Mouse (Mus musculus) adrenal gland, postnatal 4 days (tissue): Measurements from ENCODE around the gene Supv3l1. TPM values are rescaled to one million over a fixed set of nuclear protein-coding genes. Genes with fewer than 3 reads are reported as not detected.
"Not testable (repeated sequence)": the region's sequence is repeated elsewhere in the genome, so short reads cannot be mapped to it uniquely, and the experiment has no call there.

Source experiments
- DNase-seq, 2 experiments: peaks; one replicate each; pipeline ENCODE4 v3.0.0; 2021 to 2022; ENCODE audit warnings: low spot score in 2 of 2, mixed read lengths in 2 of 2
- long read RNA-seq, 2 experiments: library from polyadenylated mRNA; stranded (forward); transcript quantifications; one replicate each; pipeline ENCODE4 v2.0.0; 2021
- total RNA-seq, 2 experiments: library from RNA; stranded (reverse); gene quantifications; 2 replicates each; pipeline ENCODE4 v1.2.3; 2021

Supv3l1 gene
- total RNA-seq, result 10 to 100 TPM; 31.5 to 36.5 TPM
- long read RNA-seq, experiment 1, transcript Supv3l1-201 (15 exons, 2,604 nt), result major isoform, 22 of 30 reads
- long read RNA-seq, experiment 1, partial matches to known transcripts, result 0 of 30 reads
- long read RNA-seq, experiment 1, other reads (novel, unspliced or antisense), result 8 of 30 reads
- long read RNA-seq, experiment 2, transcript Supv3l1-201 (15 exons, 2,604 nt), result major isoform, 27 of 44 reads
- long read RNA-seq, experiment 2, partial matches to known transcripts, result 1 of 44 reads
- long read RNA-seq, experiment 2, other reads (novel, unspliced or antisense), result 15 of 44 reads

GRCm38 (mm10) chr10:62449364-62450279 lies at the start of gene Supv3l1, which contains the start of gene 4930507D05Rik:
TSS of gene Supv3l1 (minus strand) at chr10:62449738.
TSS of gene 4930507D05Rik (plus strand) at chr10:62449489.
- peak; percentile 79 to 80 for DNase-seq

GRCm38 (mm10) chr10:62491681-62492080 lies 42.1 kb upstream of the Supv3l1 start:
- not testable (repeated sequence) for DNase-seq

GRCm38 (mm10) chr10:62488266-62488665 lies 38.7 kb upstream of the Supv3l1 start:
- no peak for DNase-seq

- peak; percentile 93 to 97 for DNase-seq
Measured at GRCm38 (mm10) chr10:62486618-62487415, 37.3 kb upstream of the Supv3l1 start, which contains the start of gene Vps26a. TSS of gene Vps26a (minus strand) at chr10:62486805.

- no peak for DNase-seq
Measured at GRCm38 (mm10) chr10:62485878-62486582, 36.5 kb upstream of the Supv3l1 start.

- no peak for DNase-seq
Measured at GRCm38 (mm10) chr10:62481108-62481852, 31.7 kb upstream of the Supv3l1 start.

GRCm38 (mm10) chr10:62476980-62477379 lies 27.4 kb upstream of the Supv3l1 start:
- no peak for DNase-seq

- no peak for DNase-seq
Measured at GRCm38 (mm10) chr10:62474944-62475343, 25.4 kb upstream of the Supv3l1 start.

- no peak for DNase-seq
Measured at GRCm38 (mm10) chr10:62471105-62471504, 21.6 kb upstream of the Supv3l1 start.

GRCm38 (mm10) chr10:62469736-62470135 lies 20.2 kb upstream of the Supv3l1 start:
- no peak for DNase-seq

GRCm38 (mm10) chr10:62461321-62461720 lies 11.8 kb upstream of the Supv3l1 start:
- no peak for DNase-seq

- DNase-seq, result not testable (repeated sequence)
Measured at GRCm38 (mm10) chr10:62452001-62452400, 2.5 kb upstream of the Supv3l1 start.

- no peak for DNase-seq
Measured at GRCm38 (mm10) chr10:62450280-62450640, 722 bp upstream of the Supv3l1 start.

- DNase-seq, result no peak
Measured at GRCm38 (mm10) chr10:62430427-62430826, 19.1 kb downstream of the Supv3l1 start.

- DNase-seq, result no peak
Measured at GRCm38 (mm10) chr10:62425081-62425871, 24.3 kb downstream of the Supv3l1 start.

- DNase-seq, result no peak
Measured at GRCm38 (mm10) chr10:62422255-62422654, 27.3 kb downstream of the Supv3l1 start, which contains the start of gene Hkdc1. TSS of gene Hkdc1 (minus strand) at chr10:62422491.

GRCm38 (mm10) chr10:62421127-62421526 lies 28.4 kb downstream of the Supv3l1 start:
- no peak for DNase-seq

GRCm38 (mm10) chr10:62420399-62420798 lies 29.1 kb downstream of the Supv3l1 start:
- DNase-seq, result no peak

GRCm38 (mm10) chr10:62419422-62419821 lies 30.1 kb downstream of the Supv3l1 start:
- no peak for DNase-seq
